Mouse (Mus musculus) R1 (cell line): ENCODE measurements around the gene Unkl.
A peak's percentile ranks its signal among the peaks of the same experiment; 100 is the strongest.

ENCODE experiments used
- DNase-seq: peaks from one replicate; pipeline ENCODE4 v3.0.0-alpha.2; 2018; ENCODE audit warnings: low read depth, low spot score

Unkl gene

DNA sequence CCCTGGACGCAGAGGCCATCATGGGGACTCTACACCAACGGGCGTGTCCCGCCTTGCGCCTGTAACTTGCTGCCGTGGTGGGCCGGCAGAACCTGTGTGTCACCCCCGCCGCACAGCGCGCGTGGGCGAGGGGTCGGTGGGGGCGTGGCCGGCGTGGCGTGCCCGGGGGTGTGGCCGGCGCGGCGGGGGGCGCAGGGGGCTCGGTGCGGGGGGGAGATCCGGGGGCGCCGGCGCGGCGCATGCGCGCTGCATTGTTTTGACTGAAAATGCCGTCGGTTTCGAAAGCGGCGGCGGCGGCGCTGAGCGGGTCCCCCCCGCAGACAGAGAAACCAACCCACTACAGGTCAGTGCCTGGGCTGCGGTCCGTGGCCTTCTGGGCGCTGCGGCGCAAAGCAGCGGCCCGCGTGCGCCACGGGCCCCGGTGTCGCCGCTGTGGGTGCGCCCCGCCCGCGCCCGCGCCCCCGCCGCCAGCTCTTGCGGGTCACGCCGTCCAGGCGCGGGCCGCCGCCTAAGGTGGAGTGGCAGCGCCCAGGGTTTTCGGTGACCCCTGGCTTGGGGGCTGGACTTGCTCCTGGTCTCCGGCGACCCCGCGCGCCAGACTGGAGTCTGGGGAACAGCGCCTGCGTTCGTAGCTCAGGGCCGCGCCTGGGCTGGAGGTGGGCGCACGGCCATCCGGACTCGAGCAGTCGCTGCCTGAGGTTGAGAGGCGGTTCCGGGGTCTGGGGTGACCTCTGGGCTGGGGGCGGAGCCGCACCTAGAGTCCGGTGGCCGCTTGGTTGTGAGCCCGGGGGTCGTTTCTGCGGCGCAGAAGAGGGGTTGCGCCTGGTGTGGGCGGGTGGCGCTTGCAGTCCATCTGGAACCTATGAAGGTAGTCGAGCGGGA is at the start of gene Unkl:
Gene Unkl (plus strand): TSS at position 248 of the 882 bp plus-strand sequence.
- peak; percentile 70 for DNase-seq

DNA sequence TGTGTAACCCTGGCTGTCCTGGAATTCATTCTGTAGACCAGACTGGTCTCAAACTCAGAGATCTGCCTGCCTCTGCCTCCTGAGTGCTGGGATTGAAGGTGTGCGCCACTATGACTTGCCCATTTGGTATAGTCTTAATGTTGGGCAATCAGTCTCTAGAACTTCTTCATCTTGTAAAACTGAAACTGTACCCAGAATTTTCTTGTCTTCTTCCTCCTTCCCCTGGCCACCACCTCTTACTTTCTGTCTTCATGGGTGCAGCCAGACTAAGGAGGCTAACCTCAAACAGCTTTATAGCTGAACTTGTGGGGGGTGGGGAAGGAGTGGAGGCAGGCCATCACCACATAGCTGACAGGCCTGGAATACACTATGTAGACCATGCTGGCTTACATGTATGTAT is 49.4 kb upstream of the Unkl start:
- DNase-seq: no peak

DNA sequence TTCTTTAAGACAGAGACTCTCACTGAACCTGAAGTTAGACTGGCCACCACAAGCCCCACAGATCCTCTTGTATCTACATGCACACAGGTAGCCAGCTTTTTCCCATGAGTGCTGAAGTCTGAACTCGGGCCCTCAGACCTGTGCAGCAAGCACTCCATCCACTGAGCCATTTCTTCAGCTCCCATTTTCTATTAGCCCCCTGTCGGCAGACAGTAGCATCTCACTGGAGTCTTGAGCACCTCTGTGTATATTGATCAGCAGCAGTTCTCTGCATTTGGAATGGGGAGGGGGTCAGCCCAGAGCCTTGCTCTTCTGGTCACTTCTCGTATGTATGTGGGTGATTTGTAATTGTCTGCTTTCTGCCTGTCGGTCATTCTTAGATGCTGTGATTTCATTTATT is 48.2 kb upstream of the Unkl start:
- peak; percentile 80 for DNase-seq

DNA sequence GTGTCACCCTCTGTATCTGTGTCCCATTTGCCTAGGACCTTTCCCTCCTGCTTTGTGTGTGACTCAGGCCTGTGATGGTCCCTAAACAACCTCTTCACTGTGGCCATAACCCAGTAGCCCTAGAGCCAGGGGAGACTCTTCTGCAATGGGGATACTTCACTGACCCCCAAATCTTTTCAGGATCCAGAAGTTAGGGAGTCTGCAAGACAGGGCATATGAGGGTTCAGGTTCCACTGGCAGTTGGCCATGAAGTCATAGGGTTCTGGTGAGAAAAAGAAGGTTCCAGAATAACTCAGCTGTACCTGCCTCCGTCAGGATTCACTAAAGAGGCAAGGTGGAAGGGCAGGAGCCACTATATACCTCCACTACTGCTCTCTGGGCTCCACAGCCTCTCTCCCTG is 26.0 kb upstream of the Unkl start, which contains the start of gene Ccdc154:
Gene Ccdc154 (plus strand): TSS at position 301 of the 400 bp plus-strand sequence.
- DNase-seq: no peak

DNA sequence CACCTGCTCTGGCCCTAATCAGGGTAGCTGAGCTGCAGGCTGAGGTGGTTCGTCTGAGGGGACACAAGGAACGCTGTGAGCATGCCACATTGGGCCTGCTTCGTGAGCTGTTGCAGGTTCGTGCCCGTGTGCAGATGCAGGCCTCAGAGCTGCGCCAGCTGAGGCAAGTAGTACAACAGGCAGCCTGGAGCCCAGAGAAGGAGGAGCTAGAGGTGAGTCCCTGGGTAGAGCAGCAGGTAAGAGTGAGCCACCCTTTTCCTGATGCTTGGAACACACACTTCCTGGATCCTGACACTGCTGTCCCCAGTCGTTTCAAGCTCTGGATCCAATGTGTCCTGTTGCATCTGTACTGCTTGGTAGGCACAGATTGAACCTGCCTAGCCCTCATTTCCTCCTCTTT is 24.8 kb upstream of the Unkl start:
- no peak for DNase-seq

DNA sequence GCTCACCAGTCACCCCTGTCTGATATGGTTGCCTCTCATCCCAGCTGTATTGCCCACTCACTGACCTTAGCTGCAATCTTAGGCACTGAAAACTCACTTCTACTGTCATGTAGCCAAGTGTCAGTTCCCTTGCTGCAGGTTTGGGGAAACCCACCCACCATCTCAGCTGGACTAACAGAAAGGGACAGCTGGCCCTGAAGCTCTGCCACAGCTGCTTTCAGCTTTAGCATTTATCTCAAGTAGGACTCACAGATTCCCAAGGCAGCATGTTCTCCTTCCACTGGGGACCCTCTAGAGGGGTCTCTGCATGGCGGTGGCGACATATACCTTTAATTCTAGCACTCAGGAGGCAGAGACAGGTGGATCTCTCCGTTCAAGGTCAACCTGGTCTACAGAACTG is 23.4 kb upstream of the Unkl start:
- no peak for DNase-seq

DNA sequence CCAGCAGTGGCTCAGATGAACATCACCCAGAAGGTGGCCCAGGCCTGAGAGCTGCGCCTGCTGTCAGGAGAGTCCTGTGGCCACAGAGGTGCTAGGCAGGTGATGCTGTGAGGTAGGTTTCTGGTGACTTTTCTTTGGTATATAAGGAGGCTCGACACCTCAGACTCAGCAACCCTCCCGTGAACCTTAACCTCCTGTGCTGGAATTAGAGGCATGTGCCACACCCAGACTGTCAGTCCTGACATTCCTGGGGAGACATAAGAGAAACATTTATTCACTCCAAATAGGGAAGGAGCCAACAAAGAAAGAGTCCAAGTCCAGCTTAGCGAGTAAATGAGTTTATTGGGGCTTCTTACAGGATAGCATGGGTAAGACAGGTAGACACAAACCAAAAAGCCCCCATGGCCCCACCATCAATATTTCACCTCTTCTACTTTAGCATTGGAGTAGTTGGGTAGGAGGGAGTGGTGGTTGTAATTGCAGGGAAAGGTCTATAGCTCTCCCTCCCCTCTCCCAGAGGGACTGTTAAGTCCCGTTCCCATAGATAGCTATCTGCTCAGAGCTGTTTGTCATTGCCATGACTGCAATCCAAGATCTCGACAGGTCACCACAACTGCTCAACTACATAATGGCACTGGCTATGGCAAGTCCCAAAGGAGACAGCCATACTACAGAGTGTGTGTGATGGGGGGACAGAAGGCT is 22.1 kb upstream of the Unkl start:
- DNase-seq: peak; percentile 71

DNA sequence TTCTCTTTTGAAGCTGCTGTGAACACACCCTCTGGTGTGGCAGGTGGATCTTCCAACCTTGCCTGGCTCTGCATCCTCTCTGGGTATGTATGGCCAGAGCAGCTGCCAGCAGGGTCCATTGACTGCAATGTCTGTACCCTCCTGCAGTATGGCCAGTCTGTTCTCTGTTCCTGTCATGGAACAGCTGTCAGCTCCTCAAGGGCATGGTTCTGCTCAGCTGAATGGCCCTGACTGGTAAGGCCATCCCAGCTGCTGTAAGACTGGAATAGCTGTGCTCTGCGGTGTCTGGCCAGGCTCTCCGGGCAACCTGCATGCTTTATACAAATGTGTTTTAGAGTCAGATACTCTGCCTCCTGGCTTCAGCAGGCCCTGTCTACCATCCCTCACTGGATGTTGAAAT is 18.5 kb upstream of the Unkl start:
- DNase-seq: no peak

DNA sequence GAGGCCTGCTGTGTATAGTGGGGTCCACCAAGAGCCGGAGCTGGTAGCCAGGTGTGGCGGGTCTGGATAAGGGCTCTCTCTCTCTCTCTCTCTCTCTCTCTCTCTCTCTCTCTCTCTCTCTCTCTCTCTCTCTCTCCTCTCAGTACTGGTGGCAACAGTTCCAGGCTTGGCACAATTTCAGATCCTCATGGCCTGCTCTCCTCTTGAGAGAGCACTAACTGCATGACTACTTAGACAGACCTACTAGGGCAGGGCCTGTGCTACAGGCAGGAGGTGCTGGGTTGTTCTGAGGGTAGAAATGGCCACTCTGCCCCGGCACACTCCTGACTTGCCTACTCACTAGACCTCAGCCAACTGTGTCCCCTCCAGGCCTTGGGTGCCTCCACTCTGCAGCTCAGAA is 15.6 kb upstream of the Unkl start:
- DNase-seq: no peak

DNA sequence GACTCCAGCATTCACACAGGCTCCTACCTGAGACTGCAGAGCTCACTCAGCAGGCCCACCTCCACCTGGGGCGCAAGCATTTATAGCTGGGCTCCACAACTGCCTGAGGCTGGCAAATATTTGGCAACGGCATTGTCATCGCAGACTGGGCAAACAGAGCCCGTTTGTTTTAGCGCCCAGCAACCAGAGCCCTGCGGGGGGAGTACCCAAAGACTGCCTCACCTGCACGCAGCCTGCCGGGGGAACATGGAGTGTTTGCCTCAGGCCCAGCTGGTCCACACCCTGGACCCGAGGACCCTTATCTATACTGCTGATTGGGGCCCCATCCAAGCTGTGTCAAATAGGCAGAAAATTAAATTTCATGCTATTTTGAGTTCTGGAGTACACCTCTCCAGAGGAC is 12.8 kb upstream of the Unkl start, which contains the start of gene Gm38655:
Gene Gm38655 (minus strand): TSS at position 61 of the 400 bp plus-strand sequence.
- no peak for DNase-seq

DNA sequence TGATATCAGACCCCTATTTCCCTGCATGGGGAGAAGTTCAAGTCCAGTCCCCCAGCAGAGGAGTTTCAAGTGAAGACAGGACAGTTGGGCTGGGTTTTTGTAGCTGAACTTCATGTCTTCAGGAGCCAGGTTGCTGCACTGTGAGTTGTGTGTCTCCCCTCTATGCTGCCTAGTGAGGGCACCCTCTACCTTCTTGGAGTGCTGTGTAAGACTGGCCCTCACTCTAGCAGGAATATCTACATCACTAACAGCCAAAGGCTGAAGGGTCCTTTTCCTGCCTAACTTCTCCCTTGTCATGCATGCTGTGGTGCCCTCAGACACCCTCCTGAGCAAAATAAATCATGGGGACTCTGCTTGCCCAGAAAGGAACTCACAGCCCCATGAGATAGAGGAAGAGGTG is 5.0 kb upstream of the Unkl start:
- no peak for DNase-seq

DNA sequence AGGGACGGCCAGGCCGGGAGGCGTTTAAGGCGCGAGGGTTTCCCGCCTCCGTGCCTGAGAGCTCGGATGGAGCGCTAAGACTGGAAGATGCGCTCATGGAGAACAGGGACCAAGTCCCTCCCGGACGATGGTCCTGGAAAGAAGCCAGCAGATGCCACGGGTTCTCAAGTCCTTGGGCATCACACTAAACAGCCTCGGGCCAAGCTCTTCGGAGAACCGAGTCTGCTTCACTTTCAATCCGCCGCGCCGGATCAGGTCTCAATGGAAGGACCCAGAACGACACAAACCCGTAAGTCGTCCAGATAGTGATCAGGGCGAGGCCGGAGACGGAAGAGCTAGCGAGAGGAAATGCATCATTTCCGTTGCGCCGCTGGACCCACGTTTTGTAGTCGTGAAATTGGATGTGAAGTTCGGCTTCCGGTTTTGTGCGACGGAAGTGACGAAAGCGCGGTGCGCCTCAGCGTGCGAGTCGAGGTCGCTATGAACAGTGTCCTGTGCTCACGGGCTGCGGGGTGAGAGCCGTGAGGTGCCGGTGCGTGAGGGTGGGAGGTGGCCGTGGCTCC is 4.0 kb upstream of the Unkl start, which contains the start of gene BC003965:
Gene BC003965 (plus strand): TSS at position 426 of the 563 bp plus-strand sequence.
- peak; percentile 99 for DNase-seq

DNA sequence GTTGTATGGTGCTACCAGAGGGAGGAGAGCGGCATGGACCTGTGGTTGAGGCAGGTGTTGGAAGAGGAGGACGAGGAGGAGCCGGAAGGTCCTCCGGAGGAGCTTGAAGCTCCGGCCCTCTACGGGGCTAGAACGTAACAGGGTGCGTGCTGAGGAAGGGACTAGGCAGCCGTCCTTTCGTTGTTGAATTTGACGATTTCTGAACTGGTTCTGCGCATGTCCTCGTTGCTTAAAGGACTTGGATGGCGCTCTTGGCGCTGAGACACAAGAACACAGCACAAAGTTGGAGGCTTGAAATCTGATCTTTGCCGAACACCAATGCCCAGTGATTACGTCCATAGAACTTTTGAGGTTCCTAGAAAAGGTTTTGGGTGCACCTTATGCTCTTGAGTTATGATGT is 3.2 kb upstream of the Unkl start:
- no peak for DNase-seq

DNA sequence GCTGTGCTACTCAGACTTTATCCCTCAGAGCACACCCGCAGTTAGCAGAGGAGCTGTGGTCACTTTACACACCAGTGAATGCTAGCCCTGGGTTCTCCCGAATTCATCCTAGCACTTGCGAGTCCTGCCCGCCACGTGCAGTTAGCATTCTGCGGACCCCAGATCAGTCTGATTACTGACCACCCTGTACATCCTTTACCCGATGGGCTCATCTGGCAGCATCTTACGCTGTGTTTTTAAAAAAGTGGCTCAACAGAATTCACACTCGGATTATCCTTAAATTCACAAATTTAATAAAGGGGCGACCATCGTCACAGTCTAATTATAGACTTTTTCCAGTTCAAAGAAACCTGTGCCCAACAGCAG is 430 bp upstream of the Unkl start:
- DNase-seq: no peak

DNA sequence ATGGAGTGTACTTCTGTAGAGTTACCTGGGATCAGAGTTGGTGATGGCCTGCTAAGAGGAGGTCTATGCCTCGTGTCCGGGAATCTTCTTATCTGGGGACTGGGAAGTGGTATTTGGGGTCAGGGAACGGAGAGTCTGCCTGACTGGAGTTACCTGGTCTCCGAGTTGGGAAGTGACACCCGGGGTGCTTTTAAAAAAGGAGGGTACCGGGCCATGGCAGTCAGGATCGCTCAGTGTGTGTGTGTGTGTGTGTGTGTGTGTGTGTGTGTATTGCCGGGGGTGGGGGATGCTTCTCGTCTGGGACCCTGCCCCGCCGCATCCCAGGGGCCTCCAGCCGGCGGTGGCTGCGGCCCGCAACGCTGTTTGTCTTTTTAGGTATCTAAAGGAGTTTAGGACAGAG is 894 bp downstream of the Unkl start:
- no peak for DNase-seq

DNA sequence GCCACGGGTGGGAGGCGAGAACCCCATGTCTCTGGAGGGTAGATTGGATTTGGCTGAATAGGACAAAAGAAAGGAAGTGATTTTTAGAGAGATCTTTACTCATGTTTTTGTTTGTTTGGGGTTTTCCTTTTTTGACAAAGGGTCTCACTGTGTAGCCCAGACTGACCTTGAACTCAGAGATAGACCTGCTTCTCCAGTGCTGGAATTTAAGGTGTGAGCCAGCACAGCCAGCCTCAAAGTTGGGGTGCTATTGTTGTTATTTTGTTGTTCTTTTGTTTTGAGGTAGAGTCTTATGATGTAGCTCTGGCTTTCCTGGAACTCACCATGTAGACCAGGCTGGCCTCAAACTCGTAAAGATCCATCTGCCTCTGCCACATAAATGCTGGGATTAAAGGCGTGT is 14.2 kb downstream of the Unkl start:
- DNase-seq: peak; percentile 92

DNA sequence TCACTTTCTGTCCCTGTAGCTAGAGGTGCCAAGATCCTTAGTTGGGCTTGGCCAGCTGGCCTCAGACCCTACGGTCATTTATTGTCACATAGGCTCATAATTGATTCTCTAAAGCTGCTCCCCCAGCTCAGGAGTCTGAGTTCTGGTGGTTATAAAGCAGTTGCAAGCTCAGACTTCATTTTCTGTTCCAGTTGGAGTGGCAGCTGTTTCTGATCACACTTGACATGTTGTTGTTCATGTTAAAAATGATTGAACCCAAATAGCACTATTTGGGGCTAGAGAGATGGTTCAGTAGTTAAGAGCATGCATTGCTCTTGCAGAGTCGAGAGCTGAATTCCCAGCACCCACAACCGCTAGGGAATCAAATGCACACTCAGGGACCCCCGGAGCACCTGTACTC is 21.8 kb downstream of the Unkl start:
- DNase-seq: no peak

DNA sequence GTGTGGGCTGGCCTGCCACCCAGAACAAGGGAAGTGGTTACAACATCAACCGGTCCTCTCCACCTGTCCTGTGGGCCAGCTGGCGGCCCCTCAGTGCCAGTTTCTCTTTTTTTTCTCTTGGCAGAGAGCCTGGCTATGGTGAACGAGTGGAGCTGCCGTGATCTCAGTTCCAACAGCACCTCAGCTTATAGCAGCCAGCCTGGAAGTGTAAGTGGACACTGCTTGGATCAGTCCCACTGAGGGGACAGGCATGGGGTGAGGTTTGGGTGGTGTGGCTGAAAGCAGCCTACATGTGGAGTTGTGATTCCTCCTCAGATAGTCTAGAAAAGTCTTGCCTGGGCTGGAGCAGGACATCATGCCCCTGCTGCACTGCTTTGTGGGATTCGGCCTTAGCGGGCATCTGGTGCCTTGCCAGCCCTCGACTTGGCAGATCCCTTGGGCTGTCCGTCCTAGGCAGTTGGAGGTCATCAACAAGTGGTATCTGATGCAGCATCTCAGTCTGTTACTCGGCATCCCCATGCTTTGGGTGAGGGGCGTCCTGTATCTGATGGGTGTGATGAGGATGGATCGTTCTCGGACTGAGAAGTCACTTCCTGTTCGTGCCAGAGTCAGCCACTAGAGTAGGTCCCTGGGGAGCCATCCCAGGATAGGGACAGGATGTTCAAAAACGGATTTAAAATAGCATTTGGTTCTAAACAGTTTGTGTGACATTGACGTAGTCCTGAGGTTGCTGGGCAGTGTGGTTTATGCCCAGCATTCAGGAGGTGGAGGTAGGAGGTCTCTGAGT is 22.7 kb downstream of the Unkl start:
- DNase-seq: no peak

DNA sequence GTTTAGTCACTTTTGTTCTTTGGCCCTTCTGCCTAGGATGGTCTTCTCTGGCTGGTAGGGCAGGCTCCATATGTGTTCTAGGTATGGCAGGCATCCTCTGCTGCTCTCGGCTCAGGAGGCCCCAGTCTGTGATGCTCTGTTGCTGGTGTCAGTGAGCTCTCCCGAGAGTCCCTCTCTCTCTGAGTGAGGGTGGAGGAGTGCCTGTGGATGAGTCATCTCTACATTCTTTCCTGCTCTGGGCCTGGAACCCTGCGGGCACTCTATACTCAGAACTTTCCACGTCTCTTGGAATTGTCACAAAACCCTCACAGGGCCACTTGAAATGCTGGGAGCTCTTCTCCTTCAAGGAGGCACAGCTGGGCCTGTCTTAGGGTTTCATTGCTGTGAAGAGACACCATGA is 23.5 kb downstream of the Unkl start:
- no peak for DNase-seq

DNA sequence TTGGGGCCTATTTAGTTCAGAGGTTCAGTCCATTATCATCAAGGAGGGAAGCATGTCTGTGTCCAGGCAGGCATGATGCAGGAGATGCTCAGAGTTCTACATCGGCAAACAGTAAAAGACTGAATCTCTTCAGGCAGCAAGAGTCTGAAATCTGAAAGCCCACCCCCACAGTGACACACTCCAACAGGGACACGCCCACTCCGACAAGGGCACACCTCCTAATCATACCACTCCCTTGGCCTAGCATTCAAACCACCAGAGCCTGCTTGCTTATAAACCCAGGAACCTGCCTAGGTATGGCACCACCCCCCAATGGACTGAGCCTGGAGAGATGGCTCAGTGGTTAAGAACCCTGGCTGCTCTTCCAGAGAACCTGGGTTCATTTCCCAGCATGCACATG is 27.2 kb downstream of the Unkl start:
- peak; percentile 72 for DNase-seq

DNA sequence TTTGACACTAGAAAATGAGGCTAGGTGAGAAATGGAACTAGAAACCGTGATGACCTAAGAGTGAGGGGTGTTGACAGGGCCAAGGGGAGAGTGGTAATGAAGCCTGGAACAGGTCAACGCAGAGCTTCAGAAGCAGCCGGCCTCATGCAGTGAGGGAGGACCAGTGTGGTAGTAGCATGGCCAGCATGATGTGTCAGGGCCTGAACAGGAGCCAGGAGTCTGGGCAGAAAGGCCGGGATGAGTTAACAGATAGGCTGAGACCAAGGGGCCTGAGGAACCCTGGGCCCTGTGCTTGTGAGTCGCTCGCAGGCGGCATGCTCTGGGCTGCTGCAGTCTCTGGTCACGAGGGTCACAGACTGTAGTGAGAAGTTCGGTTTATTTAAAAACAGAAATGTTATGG is 30.8 kb downstream of the Unkl start:
- DNase-seq: no peak
